Mouse (Mus musculus) liver, adult 2 months (tissue): ENCODE results near the gene Mthfd2l. TPM values are rescaled to one million over a fixed set of nuclear protein-coding genes. Genes with fewer than 3 reads are reported as not detected.

Source experiments
- DNase-seq: peaks from one replicate; pipeline ENCODE4 v3.0.0-alpha.2; 2011; ENCODE audit warnings: low read depth, low spot score; ENCODE audit errors: extremely low read depth
- H3K27ac ChIP-seq: fragments of 200-500 bp; replicated peaks from 2 replicates; pipeline ENCODE4 v1.5.1; 2012; ENCODE audit warnings: low read depth, mild to moderate bottlenecking, control low read depth, inconsistent platforms, low read length; ENCODE audit not compliant: insufficient read depth
- H3K27me3 ChIP-seq: fragments of 200-500 bp; 2 replicates; pipeline ENCODE4 v1.6.1; 2012; ENCODE audit warnings: mild to moderate bottlenecking, moderate library complexity, low read length, inconsistent platforms; ENCODE audit not compliant: control insufficient read depth, insufficient read depth
- H3K36me3 ChIP-seq: fragments of 200-500 bp; 2 replicates; pipeline ENCODE4 v1.6.1; 2012; ENCODE audit warnings: low read length, inconsistent platforms; ENCODE audit not compliant: control insufficient read depth, insufficient read depth
- H3K4me1 ChIP-seq: fragments of 200-500 bp; 2 replicates; pipeline ENCODE4 v1.6.1; 2011; ENCODE audit warnings: low read length; ENCODE audit not compliant: control insufficient read depth, insufficient read depth
- H3K4me3 ChIP-seq: fragments of 200-500 bp; 2 replicates; pipeline ENCODE4 v1.5.1; 2011; ENCODE audit warnings: low read depth, mild to moderate bottlenecking, control low read depth, low read length, moderate library complexity; ENCODE audit not compliant: insufficient read depth
- H3K79me2 ChIP-seq: fragments of 200-500 bp; 2 replicates; pipeline ENCODE4 v1.6.1; 2012; ENCODE audit warnings: inconsistent platforms, mild to moderate bottlenecking, low read length, moderate library complexity; ENCODE audit not compliant: control insufficient read depth, insufficient read depth
- H3K9ac ChIP-seq: fragments of 200-500 bp; 2 replicates; pipeline ENCODE4 v1.6.1; 2012; ENCODE audit warnings: low read depth, mild to moderate bottlenecking, control low read depth, inconsistent platforms, low read length
- CTCF ChIP-seq: fragments of 200-500 bp; IDR thresholded peaks from 2 replicates; pipeline ENCODE4 v1.5.1; 2011; ENCODE audit warnings: low read depth, low read length, control low read depth
- POLR2A ChIP-seq: fragments of 200-500 bp; IDR thresholded peaks from 2 replicates; pipeline ENCODE4 v1.6.1; 2011; ENCODE audit warnings: low read length, control low read depth; ENCODE audit not compliant: insufficient read depth; ENCODE audit errors: extremely low read depth
- WGBS: fragments of 180-500 bp; shearing (Covaris S2); methylation state at CpG from one replicate; pipeline ENCODE4 v1.1.7; 2018; 5-methylcytosine and 5-hydroxymethylcytosine counted together
- polyA plus RNA-seq: library from polyadenylated mRNA; depleted of rRNA; stranded (reverse); fragments of >200 nt; gene quantifications from 2 replicates; pipeline ENCODE4 v1.2.3, GENCODE M21; 2012
- total RNA-seq: library from RNA; depleted of rRNA; stranded (reverse); fragments of >200 nt; gene quantifications from 2 replicates; pipeline ENCODE4 v1.2.3, GENCODE M21; 2014

The Mthfd2l gene
- total and polyA plus RNA-seq, 2 experiments, result 6.4 to 7.8 TPM

GRCm38 (mm10) chr5:91015216-91015615 lies 84.3 kb downstream of the Mthfd2l start:
- no peak for DNase-seq
- H3K9ac ChIP-seq, result no peak overlapping the region
- no peaks in the 10 kb centered on the region for H3K4me1 ChIP-seq
- WGBS, result 89% methylated on average over 10 of the region's 10 CpGs
- no peaks in the 10 kb centered on the region for H3K36me3 ChIP-seq
- TF ChIP-seq POLR2A (no peak), CTCF (no peak)
- no peak overlapping the region for H3K27ac ChIP-seq
- H3K27me3 ChIP-seq, result no peaks in the 10 kb centered on the region
- no peaks in the 10 kb centered on the region for H3K79me2 ChIP-seq
- H3K4me3 ChIP-seq, result no peak overlapping the region

GRCm38 (mm10) chr5:91023114-91023513 lies 92.2 kb downstream of the Mthfd2l start:
- no peak for TF ChIP-seq POLR2A
- Histone ChIP-seq H3K27me3 (no peaks in the 10 kb centered on the region), H3K4me1 (no peaks in the 10 kb centered on the region), H3K36me3 (no peaks in the 10 kb centered on the region), H3K79me2 (no peaks in the 10 kb centered on the region), H3K4me3 (no peak overlapping the region), H3K9ac (no peak overlapping the region), H3K27ac (no peak overlapping the region)
- WGBS, result 71% methylated on average over 8 of the region's 8 CpGs
- DNase-seq, result no peak

DNA sequence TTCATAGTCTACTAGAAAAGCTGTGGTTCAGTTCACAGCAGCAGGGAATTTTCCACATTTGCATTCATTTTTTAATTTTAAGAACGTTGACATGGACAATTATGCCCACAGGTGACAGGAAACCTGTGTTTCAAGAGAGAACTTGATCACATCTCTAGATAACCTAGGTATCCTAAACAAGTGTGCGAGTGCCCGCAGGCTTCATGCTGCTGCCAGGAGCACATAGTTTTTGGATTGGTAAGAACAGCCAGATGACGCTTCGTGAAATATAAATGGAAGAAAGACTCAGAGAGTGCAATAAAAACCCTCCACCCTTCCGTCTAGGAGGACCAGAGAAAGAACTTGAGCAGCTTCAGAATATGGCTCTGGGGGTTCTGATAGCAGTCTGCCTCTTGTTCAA lies 96.2 kb downstream of the Mthfd2l start, which contains the start of gene Epgn:
Gene Epgn (plus strand): TSS at position 301 of the 400 bp plus-strand sequence.
- Histone ChIP-seq H3K9ac (no peak within 1 kb of the TSS), H3K4me1 (no peaks in the 10 kb centered on the region), H3K27ac (no peak within 1 kb of the TSS), H3K27me3 (no peaks in the 10 kb centered on the region), H3K36me3 (no peaks in the 10 kb centered on the region), H3K79me2 (no peaks in the 10 kb centered on the region), H3K4me3 (no peak within 1 kb of the TSS)
- no peak for DNase-seq
- no peak for TF ChIP-seq POLR2A
- no peak for TF ChIP-seq CTCF
- WGBS, result 85% methylated on average over 6 of the region's 6 CpGs

GRCm38 (mm10) chr5:91027840-91028239 lies 96.9 kb downstream of the Mthfd2l start:
- TF ChIP-seq POLR2A (no peak), CTCF (no peak)
- H3K9ac ChIP-seq, result no peak overlapping the region
- 59% methylated on average over 1 of the region's 1 CpGs for WGBS

GRCm38 (mm10) chr5:91030629-91031028 lies 99.7 kb downstream of the Mthfd2l start:
- Histone ChIP-seq H3K27ac (no peak overlapping the region), H3K4me1 (no peaks in the 10 kb centered on the region), H3K79me2 (no peaks in the 10 kb centered on the region), H3K36me3 (no peaks in the 10 kb centered on the region), H3K4me3 (no peak overlapping the region), H3K27me3 (no peaks in the 10 kb centered on the region), H3K9ac (no peak overlapping the region)
- DNase-seq, result peak; percentile 37
- 0 out of 2 replicates have a peak, but pooled peaks have one; percentile 4 for TF ChIP-seq CTCF
- TF ChIP-seq POLR2A, result no peak
- 83% methylated on average over 2 of the region's 2 CpGs for WGBS

More at GRCm38 (mm10) chr5:91027840-91028239, 96.9 kb downstream of the Mthfd2l start:
- Histone ChIP-seq H3K4me3 (no peak overlapping the region), H3K27ac (no peak overlapping the region), H3K79me2 (no peaks in the 10 kb centered on the region), H3K27me3 (no peaks in the 10 kb centered on the region), H3K36me3 (no peaks in the 10 kb centered on the region), H3K4me1 (no peaks in the 10 kb centered on the region)
- DNase-seq, result no peak

GRCm38 (mm10) chr5:91035341-91035740 lies 104.4 kb downstream of the Mthfd2l start:
- Histone ChIP-seq H3K27me3 (no peaks in the 10 kb centered on the region), H3K4me3 (no peak overlapping the region), H3K9ac (no peak overlapping the region), H3K27ac (no peak overlapping the region), H3K4me1 (peaks cover 3% of the 10 kb centered on the region; the same call in 1 of the 2 replicates), H3K36me3 (no peaks in the 10 kb centered on the region), H3K79me2 (no peaks in the 10 kb centered on the region)
- 85% methylated on average over 2 of the region's 2 CpGs for WGBS
- TF ChIP-seq POLR2A (no peak), CTCF (no peak)
- DNase-seq, result no peak
